Mouse (Mus musculus) adrenal gland, postnatal 36 days (tissue): ENCODE measurements around the gene Mlxipl. TPM values are rescaled to one million over a fixed set of nuclear protein-coding genes. Genes with fewer than 3 reads are reported as not detected.

ENCODE experiments used
- DNase-seq, 2 experiments: peaks; one replicate each; pipeline ENCODE4 v3.0.0; 2021; ENCODE audit warnings: mixed read lengths in 1 of 2
- total RNA-seq, 2 experiments: library from RNA; stranded (reverse); gene quantifications; 2 replicates each; pipeline ENCODE4 v1.2.3; 2021

The Mlxipl gene
- total RNA-seq, 2 experiments from 2014 or later = 47.4 to 73.6 TPM

DNA sequence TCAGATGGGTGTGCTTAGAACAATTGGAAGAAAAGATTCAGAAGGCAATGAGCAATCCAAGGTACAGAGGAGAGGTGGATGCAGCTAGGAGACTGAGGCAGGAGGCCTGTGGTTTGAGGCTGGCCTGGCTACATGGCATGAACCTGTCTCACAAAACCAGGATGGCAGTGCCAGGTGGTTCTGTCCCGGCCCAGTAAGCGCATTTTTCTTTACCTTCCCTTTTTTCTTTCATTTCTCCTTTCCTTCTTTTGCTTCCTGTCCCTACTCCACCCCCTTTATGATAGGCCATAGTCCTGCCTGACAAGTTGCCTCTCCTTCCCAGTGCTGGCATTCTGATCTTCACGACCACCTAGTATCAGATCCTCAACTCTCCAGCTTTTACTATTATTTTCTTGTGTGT is 95.3 kb downstream of the Mlxipl start:
- no peak for DNase-seq

DNA sequence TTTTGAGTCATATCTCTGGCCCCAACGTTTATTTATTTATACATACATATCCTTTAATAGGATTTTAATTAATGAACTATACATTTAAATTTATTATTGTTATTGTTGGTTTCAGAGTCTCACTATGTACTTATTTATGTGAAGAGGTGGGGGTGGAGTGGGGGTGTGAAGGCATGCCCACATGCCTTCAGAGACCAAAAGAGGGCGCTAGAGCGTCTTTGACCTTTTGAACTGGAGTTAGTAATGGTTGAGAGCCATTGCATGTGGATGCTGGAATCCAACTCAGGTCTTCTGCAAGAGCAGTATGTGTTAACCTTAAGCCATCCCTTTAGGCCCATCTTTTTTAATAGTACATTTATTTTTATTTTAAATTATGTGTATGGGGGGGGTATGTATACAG is 95.9 kb downstream of the Mlxipl start:
- DNase-seq = peak in 1 of 2 experiments; percentile 41

DNA sequence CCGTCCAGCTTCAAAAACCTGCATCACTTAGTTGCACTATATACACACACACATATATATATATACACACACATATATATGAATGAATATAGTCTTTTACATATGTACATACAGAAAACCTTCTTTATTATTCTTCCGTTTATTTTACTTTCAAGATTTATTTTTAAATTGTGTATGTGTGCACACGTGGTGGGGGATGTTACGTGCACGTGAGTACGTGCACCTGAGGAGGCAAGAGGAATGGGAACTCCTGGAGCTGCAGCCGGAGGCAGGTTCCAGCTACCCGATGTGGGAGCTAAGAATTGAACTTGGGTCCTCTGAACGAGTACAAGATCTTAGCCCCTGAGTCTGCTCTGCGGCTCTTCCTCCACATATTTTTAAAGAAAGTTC is 96.5 kb downstream of the Mlxipl start:
- DNase-seq = no peak

DNA sequence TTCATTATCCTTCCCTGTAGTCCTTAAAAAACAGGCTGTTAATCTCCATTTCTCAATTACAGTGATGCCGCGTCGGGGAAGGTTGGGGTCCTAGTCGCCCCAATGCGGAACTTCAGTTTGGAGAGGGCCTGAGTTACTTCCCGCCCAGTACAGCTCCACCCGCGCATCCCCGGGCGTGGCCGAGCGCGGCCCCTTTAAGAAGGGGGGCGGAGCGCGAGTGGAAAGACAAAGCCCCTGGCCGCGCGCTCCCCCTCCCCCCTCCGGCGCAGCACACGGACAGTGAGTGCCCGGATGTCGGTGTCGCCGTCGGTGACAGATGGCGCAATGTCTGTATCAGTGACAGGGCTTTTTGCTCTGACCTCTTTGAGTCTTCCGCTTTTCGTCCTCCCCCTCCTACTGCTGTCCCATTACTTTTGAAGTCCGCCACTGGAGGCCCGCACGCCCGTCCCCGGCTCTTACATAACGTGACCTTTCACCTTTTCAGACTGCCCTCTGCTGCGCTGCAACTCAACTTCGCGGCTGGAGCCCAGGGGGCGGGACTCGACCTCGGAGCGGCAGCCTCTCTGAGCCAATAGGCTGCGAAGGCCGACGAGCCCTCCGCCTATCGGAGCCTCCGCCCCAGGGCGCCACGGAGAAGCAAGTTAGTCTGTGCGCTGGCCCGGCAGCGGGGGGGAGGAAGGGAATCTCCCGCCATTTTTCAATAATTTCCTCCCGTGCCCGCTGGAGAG is 97.1 kb downstream of the Mlxipl start, which contains the start of gene Baz1b:
TSS of gene Baz1b (plus strand) at position 644 of the 728 bp plus-strand sequence.
- peak; percentile 99 for DNase-seq

DNA sequence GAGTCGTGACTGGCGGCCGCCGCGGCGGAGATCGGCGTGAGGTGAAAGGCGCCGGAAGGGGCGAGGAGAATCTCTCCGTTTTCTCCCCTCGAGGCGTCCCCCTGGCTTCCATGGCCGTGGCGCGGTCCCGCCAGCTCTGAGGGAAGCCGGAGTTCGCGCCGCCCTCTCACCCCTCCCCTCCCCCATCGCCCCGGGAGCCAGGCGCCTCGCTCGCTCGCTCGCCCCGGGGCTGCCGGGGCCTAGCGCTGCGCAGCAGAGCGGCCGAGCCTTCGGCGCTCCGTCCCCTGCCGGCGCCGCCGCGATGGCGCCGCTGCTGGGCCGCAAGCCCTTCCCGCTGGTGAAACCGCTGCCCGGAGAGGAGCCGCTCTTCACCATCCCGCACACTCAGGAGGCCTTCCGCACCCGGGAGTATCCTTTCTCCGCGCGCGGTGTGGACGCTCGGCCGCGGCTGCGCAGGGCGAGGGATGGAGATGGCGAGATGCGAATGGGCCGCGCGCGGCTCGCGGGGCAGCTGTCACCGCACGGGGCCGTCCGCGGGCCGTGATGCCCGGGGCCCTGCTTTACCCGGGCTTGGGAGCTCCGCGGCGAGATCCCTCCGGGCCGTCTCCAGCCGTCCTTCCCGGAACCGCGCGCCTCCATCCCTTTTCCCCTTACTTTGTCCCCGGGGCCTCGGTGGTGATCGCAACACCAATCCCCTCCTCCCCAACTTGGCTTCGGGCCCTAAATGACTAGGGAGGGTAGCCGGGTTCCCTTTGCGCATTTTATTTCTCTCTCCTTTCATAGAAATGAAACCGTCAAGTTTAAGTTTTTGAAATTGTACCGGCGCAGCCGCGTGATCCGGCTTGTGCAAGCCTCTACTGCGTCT is 97.9 kb downstream of the Mlxipl start:
- DNase-seq = peak; percentile 82 to 91

Other genes with a start within 250 kb of the Mlxipl start
- not detected for gene Tmem270, start 183.2 kb upstream of the Mlxipl start, total RNA-seq
- gene Cldn13, start 174.4 kb upstream of the Mlxipl start, total RNA-seq = not detected
- gene Mettl27, start 157.5 kb upstream of the Mlxipl start, total RNA-seq = 10 to 100 TPM; 18.5 to 29.9 TPM
- not detected for gene Cldn4, start 143.0 kb upstream of the Mlxipl start, total RNA-seq
- gene Cldn3, start 103.7 kb upstream of the Mlxipl start, total RNA-seq = under 1 TPM in 1 of 2 experiments, not detected in 1; 0.43 TPM
- gene Abhd11, start 80.7 kb upstream of the Mlxipl start, total RNA-seq = 10 to 100 TPM; 45.4 to 55.3 TPM
- 1 to 10 TPM; 6.8 to 7.7 TPM for gene Stx1a, start 66.4 kb upstream of the Mlxipl start, total RNA-seq
- gene Dnajc30, start 25.7 kb upstream of the Mlxipl start, total RNA-seq = 10 to 100 TPM; 28.1 to 34.6 TPM
- 10 to 100 TPM; 51.7 to 57.7 TPM for gene Bud23, start 24.9 kb upstream of the Mlxipl start, total RNA-seq
- gene Vps37d, start 11.6 kb upstream of the Mlxipl start, total RNA-seq = 1 to 10 TPM; 1.8 to 3.7 TPM
- gene Tbl2, start 59.8 kb downstream of the Mlxipl start, total RNA-seq = 10 to 100 TPM; 28.9 to 40.9 TPM
- 10 to 100 TPM; 72.6 to 77.5 TPM for gene Bcl7b, start 78.4 kb downstream of the Mlxipl start, total RNA-seq
- 10 to 100 TPM; 72.1 to 90.4 TPM for gene Baz1b, start 97.4 kb downstream of the Mlxipl start, total RNA-seq
- gene Fzd9, start 161.3 kb downstream of the Mlxipl start, total RNA-seq = 1 to 10 TPM; 3.7 to 6.3 TPM